Mouse (Mus musculus): Measurements from ENCODE around the gene Gfy.

- no peak for TF ChIP-seq GATA1 (IDR thresholded peaks at IDR 0.05; ENCODE audit: borderline replicate concordance, low read length)
- TF ChIP-seq FLI1 (IDR thresholded peaks at IDR 0.05; ENCODE audit: low read length): no peak
These were observed 14.0 kb upstream of the Gfy start for GRCm38 (mm10) chr7:45193406-45193805.

All from megakaryocyte, embryonic 14.5 days (primary cell).